Mouse (Mus musculus): ENCODE data around the gene Khk.

Gene Khk

GRCm38 (mm10) chr5:30913060-30913841 is 8.0 kb upstream of the Khk start, which contains the start of gene Emilin1:
Gene Emilin1, plus strand, starts transcription at chr5:30913402.
- no peak for DNase-seq (ENCODE audit: low spot score in 2 of 2)

DNA sequence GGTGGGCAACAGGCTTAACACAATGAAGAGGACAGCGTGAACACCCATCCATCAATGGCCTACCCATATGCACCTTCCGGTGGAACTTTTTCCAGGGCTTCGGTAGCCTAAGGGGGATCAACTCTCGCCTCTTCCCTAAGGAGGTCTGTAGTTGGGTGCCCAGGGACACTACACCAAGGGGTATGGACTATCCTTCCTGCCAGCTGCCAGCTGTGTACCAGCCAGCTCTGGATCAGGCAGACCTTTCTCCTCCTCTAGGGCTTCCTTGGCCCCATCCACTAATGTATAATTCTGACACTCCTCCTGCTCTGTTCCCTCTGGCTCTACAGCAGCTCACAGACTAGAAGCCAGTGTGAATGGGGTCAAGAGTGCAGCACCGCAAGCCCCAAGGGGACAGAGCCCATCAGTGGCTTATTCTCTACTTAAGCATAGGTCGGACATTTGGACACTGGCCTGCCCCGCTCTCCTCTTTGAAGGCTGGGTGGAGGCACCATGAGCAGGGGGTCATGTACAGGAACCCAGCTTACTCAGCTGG is 7.1 kb upstream of the Khk start:
- DNase-seq (ENCODE audit: low spot score in 2 of 2), result no peak

DNA sequence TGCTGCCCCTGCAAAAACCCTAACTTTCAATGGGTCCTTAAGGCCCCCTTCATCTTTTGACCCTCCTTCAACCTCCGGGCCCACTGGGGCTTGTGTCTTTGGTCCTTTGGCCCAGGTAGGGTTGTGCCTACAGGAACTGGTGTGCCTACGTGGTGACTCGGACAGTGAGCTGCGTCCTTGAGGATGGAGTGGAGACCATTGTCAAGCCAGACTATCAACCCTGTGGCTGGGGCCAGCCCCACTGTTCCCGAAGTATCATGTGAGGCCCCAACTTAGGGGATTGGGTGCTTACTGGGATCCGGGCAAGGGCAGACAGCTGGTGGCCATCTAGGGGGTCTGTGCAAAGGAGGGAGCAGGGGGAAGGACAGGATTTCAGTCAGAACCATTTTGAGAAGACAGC is 6.4 kb upstream of the Khk start:
- no peak for DNase-seq (ENCODE audit: low spot score in 2 of 2)

DNA sequence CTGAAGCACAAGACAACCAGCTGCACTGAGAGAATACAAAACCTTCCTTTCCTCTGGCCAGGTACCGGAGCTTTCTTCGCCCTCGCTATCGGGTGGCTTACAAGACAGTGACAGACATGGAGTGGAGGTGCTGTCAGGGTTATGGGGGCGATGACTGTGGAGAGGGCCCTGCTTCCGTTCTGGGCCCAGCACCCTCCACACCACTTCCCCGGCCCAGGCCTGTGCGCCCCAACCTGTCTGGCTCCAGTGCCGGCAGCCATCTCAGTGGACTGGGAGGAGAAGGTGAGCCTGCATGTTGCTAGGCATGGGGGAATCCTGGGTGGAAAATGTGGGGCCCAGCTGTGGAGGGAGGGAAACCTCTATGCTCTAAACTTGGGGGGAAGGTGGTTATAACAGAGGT is 5.8 kb upstream of the Khk start:
- DNase-seq (ENCODE audit: low spot score in 2 of 2), result no peak

- DNase-seq (ENCODE audit: low spot score in 2 of 2), result peak; percentile 43 to 73
Observed at GRCm38 (mm10) chr5:30915974-30916433, 5.2 kb upstream of the Khk start.

DNA sequence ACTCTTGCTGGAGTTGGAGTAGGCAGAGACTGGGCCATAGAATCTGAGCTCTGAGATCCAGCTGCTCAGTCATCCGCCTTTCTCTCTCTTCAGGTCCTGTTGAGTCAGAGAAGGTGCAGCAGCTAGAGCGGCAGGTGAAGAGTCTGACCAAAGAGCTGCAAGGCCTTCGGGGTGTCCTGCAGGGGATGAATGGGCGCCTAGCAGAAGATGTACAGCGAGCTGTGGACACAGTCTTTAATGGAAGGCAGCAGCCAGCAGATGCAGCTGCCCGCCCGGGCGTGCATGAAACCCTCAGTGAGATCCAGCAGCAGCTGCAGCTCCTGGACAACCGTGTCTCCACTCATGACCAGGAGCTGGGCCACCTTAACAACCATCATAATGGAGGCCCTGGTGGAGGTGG is 4.4 kb upstream of the Khk start:
- DNase-seq (ENCODE audit: low spot score in 2 of 2), result no peak

- no peak for DNase-seq (ENCODE audit: low spot score in 2 of 2)
Observed at GRCm38 (mm10) chr5:30917348-30917747, 3.9 kb upstream of the Khk start.

- DNase-seq (ENCODE audit: low spot score in 2 of 2), result no peak
Observed at GRCm38 (mm10) chr5:30917891-30918670, 3.1 kb upstream of the Khk start.

DNA sequence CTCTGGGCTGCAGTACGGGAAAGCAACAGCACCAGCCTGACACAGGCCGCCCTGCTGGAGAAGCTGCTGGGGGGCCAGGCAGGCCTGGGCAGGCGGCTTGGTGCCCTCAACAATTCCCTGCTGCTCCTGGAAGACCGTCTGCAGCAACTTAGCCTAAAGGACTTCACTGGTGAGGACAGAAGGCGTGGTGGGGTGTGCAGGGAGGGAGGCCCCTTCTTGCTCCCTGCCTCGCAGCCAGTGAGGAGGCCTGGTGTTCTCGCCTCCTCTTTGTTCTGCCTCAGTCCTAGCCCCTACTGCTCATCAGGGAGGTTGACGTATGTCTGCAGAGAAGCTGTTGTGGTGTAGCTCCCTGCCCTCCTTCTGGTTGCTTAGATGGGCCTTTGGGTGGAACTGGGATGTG is 2.5 kb upstream of the Khk start:
- DNase-seq (ENCODE audit: low spot score in 2 of 2), result no peak

- DNase-seq (ENCODE audit: low spot score in 2 of 2), result no peak
Observed at GRCm38 (mm10) chr5:30919831-30920614, 1.2 kb upstream of the Khk start.

- DNase-seq (ENCODE audit: low spot score in 2 of 2), result no peak
Observed at GRCm38 (mm10) chr5:30920621-30921020, 610 bp upstream of the Khk start.

DNA sequence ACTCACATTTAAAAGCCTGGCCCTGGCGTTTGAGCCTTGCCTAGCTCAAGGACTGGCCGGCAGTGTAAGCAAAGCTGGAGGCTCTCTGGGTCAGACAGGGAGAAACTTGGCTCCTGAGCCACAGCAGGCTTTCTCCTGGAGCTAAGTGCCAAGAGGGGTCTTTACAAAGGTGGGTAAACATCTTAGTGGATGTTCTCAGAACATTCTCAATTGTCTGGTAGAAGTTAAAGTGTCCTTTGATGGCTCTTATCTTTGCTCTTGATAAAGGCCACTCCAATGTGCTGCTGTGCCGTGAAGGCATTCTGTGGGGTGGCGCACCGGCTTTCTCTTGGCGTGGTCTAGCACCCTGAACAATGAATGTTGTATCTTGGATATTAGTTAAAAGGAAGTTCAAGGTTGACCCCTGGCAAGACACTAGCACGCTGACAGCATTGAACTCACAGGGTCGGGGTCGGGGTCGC is 1.4 kb downstream of the Khk start:
- no peak for DNase-seq (ENCODE audit: low spot score in 2 of 2)

- DNase-seq (ENCODE audit: low spot score in 2 of 2), result no peak
Observed at GRCm38 (mm10) chr5:30923119-30923518, 1.9 kb downstream of the Khk start.

DNA sequence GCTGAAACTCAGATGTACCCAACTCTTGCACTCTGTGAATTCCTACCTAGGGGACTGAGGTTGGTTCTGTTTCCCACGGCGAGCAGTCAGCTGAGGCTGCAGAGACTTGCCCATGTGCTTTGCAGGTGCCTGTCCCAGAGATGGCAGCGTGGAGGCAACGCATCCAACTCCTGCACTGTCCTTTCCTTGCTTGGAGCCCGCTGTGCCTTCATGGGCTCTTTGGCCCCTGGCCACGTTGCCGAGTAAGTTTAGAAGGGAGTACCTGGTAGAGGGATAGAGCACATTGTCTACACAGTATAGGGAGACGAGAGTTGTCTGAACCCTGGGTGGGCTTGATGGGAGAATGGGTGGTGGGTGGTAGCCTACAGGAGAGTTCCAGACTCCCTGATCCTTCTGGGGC is 3.4 kb downstream of the Khk start:
- no peak for DNase-seq (ENCODE audit: low spot score in 2 of 2)

DNA sequence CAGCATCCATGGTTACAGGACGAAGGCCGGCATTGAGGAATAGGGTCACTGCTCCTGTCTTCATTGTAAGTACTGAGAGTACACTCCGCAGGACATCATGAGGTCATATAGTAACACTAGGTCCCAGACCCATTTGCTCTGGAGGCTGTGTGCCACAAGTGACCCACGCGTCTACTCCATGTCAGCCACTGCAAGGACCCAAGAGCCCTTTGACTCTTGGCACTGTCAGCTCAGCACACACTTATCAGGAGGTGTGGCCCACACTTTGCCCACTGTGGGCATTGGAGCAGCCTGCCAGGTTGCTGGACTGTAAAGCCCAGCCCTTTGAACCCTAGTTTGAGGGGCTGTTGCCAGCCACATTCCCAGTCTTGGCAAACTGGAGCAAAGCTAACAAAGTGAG is 4.0 kb downstream of the Khk start:
- DNase-seq (ENCODE audit: low spot score in 2 of 2), result no peak

- DNase-seq (ENCODE audit: low spot score in 2 of 2), result no peak
Observed at GRCm38 (mm10) chr5:30926073-30926472, 4.8 kb downstream of the Khk start.

DNA sequence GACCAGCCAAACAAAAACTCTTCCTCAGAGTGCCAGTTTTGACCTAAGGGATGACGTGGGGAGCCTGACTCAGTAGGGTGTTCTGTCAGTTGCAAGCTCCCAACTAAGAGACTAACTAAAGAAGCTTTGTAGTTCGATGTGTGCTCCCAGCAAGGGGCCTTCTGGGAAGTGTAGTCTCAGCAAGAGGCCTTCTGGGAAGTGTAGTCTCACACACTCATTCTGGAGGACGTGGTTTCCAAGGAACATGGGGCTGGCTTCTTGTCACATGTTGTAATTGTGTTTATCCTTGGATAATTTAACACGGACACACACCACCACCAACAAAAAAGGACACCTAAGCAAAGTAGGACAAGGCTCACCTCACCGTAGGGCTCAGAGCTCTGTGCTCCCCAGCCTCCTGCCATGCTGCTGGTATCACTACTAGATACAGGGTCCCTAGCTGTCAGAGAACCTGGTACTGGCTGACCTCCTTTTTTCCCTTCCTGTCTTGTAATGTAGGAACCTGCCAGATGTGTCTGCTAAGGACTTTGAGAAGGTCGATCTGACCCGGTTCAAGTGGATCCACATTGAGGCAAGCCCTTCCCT is 6.8 kb downstream of the Khk start:
- DNase-seq (ENCODE audit: low spot score in 2 of 2), result no peak

- DNase-seq (ENCODE audit: low spot score in 2 of 2), result peak; percentile 58 to 74
Observed at GRCm38 (mm10) chr5:30930121-30930520, 8.9 kb downstream of the Khk start.

DNA sequence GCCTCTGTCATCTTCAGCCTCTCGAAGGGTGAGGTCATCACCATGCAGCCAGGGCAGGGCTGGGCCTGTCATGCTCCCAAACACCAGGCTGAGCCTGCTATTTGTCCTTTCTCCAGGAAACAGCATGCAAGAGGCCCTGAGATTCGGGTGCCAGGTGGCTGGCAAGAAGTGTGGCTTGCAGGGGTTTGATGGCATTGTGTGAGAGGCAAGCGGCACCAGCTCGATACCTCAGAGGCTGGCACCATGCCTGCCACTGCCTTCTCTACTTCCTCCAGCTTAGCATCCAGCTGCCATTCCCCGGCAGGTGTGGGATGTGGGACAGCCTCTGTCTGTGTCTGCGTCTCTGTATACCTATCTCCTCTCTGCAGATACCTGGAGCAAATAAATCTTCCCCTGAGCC is 9.6 kb downstream of the Khk start:
- no peak for DNase-seq (ENCODE audit: low spot score in 2 of 2)

DNA sequence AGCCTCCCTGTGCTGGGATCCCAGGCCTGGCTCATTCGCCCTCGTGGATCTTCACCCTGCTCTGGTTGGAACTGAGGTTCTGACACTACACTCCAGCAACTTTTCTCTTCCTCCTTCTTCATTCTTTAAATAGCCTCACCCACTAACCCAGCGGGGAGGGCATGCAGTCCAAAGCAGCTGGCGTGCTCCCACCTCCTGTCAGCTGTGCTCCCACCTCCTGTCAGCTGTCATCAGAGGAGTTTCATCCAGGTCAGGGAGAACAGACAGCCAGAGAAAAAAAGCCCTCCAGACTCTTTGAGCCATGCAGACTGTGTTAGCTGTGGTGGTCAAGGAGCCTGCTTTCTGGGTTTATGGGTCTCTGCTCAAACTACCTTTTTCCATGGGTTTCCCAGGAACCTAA is 10.1 kb downstream of the Khk start:
- no peak for DNase-seq (ENCODE audit: low spot score in 2 of 2)

DNA sequence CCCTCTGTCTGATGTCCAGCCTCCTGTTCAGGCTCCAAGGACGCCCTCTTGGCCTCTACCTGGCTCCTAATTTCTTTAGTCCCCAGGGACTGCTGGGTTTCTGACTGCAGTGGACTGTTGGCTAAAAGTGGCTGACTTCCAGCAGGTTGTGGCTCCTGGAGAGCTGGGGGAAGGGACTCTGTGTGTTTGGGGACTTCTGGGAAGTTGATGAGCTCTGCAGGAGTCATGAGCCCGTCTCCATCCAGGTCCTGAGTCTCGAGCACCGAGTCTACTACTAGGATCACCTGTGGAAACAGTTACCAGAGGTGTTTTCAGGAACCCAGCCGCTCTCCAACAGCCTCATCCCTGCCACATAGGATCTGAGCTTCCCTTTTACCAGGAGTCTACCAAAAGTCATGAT is 12.5 kb downstream of the Khk start:
- no peak for DNase-seq (ENCODE audit: low spot score in 2 of 2)

Data from cerebellum, postnatal 4 days (tissue).